Mouse (Mus musculus) adrenal gland, adult 8-10 months (tissue): ENCODE results near the gene Foxi3. TPM values are rescaled to one million over a fixed set of nuclear protein-coding genes. Genes with fewer than 3 reads are reported as not detected.

Experiments
- DNase-seq: peaks from one replicate; pipeline ENCODE4 v3.0.0; 2022
- total RNA-seq, 4 experiments: library from RNA; stranded (reverse); gene quantifications; 2 replicates each; pipeline ENCODE4 v1.2.4; 2022

Foxi3 gene
- total RNA-seq = not detected

DNA sequence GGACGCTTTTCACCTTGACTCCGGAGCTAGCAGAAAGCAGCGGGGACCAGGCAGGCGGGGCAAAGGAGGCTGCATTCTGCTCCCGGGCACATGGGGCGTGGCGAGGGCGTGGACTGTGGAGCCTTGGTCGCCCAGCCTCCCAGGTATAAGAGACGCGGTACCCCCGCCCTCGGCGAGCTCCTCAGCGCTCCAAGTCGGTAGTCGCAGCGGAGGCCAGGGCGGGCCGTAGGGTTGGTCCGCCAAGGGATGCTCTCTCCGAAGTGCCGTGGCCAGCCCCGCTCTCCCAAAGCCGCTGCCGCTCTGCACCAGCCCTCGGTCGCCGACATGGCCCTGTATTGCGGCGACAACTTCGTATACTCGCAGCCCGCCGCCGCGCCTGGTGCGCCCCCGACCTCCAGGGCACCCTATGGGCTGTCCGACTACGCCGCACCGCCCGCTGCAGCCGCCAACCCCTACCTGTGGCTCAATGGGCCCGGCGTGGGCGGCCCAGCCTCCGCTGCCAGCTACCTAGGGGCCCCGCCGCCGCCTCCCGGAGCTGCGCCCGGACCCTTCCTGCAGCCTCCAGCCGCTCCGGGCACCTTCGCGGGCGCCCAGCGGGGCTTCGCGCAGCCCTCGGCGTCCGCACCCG is at the start of gene Foxi3:
Gene Foxi3, plus strand, starts transcription at position 247 of the 628 bp plus-strand sequence.
- no peak for DNase-seq

DNA sequence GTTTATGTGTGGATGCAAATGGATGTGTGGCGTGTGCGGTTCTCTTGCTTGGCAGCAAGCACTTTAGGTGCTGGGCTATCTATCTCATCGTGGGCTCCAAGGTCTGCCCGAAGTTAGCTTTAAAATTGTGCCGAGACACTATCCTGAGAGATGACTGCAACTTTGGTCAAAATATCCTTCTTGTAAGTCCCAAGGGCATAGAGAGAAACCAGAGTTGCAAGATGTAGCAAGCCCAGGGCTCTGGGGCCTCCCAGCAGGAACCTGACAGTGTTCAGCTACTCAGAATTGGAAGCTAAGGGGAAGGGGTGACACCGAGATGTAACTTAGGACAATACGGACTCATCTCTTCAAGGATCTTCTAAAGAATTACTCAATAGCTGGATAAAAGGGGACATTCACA is 46.8 kb upstream of the Foxi3 start:
- no peak for DNase-seq

DNA sequence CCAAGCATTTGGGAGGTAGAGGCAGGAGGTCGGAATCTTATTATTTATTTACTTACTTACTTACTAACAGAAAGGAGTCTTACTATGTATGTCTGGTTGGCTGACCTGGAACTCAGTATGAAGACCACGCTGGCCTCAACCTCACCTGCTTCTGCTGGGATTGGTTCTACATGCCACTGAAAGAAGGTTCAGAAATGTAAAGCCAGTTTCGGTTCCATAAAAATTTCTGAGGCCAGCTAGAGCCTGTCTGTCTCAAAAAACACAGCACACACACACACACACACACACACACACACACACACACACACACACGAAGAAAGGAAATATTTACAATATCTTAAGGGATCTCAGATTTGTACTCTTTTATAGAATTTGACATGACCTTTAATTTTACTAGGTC is 46.0 kb upstream of the Foxi3 start:
- DNase-seq = no peak

DNA sequence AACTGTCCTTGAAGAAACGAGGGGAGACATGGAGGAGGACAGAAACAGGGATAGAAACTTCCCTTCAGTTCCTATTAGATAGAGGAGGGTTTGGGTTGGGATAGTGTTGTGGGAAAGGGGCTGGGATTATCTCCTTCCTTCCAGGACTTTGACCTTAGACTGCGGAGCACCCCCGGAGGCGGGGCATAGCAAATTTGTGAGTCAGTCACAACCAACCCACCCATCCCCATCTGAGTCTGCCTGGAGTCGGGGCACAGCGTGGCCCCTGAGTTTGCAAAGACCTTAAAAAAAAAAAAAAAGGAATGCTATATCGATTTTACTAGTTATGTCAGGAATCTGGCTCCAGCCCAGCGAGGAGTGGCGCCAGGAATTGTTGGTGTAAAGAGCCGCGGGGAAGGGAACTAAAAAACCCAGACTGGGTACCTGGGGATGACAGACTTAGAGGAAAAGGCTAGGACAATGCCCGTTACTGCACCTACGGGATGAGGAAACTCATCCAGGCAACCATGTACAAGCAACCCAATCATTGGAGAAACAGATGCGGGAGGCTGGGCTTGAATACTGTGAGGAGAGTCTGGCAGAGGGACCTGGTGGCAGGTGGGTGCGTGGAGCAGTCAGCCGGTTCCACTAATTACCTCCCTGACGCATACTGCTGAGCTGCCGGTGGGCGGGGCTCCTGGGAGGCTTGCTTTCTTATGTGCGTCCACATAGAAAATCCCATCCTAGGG is 44.5 kb upstream of the Foxi3 start:
- DNase-seq = no peak

DNA sequence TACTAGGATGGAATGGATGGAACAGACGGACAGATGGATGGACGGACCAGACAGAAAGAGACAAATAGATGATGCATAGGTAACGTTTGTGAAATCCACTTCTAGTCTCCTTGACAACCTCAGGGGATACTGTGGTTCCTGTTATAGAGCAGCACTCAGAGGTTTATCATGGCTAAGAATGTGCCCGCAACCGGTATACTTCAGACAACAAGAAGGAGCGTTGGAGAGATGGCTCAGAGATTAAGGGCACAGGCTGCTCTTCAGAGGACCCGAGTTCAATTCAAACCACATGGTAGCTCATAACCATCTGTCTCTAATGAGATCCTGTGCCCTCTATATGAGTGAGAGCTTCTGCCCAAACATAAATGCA is 44.0 kb upstream of the Foxi3 start:
- DNase-seq = no peak

DNA sequence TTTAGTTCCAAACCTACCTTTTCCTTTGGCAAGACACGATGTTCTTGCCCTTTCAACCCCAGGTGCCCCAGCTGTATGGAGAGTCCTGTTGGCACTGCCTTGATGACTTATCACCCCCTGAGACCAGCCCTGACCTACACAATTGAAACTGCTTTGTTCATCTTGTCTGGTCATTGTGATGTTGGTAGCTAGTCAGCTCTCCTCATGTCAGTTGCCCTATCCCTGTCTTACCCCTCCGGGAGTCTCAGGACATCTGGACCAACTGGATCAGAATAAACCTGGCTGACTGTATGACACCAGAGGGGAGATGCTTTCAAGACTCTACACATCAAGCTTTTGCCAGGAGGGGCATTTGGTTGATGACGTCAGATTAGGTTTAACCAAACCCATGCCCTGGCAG is 37.5 kb upstream of the Foxi3 start, which contains the start of gene Tex37:
Gene Tex37, minus strand, starts transcription at position 101 of the 400 bp plus-strand sequence.
- DNase-seq = no peak

DNA sequence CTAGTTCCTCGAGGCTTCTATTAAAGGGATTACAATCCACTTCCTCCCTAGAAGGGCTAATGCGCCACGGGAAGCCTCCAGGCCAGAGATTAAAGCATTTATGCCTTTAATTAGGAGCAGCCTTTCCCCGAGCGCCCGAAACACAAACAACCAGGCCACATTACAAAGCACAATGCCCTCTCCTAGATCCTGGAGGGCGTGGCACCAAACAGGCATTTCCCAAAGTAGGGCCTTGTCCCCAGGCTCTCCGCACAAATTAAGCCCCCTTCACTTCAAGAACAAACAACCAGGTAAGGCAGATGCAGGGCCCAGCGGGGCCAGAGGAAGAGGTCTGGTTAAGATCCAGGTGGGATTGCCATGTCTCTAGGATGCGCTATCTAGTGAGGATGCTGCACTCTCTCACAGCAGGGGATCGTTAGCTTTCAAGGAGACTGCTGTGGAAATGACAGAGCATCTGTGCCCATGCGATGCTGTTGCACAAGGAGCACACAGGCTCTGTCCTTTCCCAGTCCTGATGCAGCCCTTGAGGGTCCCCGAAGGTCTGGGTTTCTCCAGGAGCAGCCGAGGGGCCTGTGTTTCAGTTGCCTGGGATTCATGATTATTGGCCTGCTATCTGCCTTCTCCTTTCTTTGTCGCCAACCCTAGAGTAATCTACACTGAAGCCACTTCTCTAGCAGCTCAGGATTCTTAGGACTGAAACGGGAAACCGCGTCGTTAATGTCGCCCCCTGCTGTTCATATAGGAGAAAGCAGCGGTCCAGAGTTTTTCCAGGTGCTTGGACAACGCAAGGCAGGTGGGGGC is 34.9 kb upstream of the Foxi3 start:
- no peak for DNase-seq

DNA sequence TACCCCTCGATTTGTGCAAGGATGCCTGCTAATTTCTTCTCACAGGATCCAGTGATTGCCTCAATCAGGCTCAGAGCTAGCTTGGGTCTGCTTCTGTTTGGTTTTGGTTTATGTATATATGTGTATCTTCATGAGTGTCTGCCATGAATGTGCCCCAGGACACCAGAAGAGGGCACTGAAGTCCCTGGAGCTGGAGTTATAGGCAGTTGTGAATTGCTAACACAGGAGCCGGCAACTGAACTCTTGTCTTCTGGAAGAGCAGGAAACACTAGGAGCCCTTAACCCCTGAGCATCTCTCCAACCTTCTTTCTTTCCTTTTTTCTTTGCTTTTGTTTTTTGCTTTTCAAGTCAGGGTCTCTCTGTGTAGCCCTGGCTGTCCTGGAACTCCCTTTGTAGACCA is 24.5 kb upstream of the Foxi3 start:
- no peak for DNase-seq

DNA sequence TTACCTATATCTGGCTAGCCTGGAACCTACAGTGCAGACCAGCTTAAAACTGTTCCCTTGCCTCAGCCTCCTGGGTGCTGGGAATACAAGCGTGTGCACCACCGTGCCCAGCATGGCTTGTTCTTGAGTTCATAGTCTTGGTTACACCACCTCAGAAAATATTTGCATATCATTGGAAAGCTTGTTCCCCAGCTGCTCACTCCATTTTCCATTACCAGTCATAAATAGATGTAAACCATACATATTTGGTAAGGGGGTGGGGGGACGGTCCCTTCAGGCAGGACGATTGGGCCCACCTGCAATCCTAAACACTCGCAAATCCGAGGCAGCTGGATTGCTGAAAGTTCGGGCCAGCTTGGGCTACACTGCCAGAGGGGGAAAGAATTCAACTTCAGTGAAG is 3.1 kb upstream of the Foxi3 start:
- DNase-seq = no peak

DNA sequence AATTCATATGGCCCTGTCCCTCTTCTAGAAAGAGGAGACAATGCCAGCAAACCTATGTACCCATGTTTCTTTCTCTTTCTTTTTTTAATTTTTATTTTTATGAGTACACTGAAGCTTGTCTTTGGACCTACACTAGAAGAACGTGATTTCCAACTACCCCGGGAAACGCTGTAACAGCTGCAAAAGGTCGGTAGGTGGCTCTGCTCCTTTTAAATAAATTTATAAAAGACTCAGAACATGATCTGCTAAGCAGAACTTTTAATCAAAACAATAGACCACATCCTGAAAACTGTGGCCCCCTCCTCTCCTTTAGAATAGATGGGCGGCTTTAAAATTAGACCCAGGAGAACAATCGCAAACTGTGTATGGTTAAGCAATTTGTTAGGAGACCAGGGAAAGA is 2.3 kb upstream of the Foxi3 start:
- no peak for DNase-seq

DNA sequence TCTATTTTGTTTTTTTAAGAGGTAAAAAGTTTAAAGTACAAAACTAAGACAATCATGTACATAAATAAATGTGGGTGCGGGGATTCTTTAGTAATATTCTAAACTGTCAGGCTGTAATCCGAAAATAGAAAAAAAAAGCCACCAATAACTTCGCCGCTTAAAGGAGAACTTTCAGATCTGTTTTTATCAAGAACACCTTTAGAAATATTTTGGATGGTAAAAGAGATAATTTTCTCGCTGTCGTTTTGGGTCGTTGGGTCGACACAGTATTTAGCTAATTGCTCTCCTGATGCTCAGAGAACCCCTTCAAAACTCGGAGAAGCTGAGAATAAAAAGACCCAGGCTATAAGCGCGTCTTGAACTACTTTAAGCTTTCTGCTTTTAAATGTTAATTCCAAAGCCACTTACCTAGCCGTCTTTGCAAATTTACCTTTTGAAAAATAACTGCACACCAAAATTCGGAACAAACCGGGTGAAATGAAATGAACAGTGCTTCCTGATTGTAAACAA is 985 bp upstream of the Foxi3 start:
- DNase-seq = no peak

DNA sequence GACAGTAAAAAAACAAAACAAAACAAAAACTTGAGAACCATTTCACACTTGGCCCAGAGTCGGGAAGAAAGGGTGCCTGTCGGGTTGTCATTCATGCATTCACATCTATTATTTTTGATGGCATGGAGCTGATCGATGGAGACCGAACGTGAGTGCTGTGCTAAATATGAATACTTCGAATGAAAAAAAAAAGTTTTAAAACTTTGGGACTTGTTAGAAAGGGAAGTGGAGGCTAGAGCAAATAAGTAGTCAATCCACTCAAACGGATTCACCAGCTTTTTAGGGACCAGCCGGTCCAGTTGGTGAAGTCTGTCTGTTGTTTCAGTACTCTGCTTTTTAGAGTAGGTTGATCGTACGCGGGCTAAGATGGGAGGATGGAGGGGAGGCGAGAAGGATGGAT is 490 bp upstream of the Foxi3 start:
- no peak for DNase-seq

DNA sequence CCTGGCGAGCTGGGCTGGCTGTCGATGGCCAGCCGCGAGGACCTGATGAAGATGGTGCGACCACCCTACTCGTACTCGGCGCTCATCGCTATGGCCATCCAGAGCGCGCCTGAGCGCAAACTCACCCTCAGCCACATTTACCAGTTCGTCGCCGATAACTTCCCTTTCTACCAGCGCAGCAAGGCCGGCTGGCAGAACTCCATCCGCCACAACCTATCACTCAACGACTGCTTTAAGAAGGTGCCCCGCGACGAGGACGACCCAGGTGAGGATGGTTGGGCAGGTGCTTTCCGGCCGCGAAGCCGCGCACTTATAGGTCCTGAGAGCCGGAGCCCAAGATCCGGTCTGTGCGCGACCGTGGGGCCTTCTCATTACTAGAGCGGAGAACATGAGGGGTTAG is 605 bp downstream of the Foxi3 start:
- no peak for DNase-seq

DNA sequence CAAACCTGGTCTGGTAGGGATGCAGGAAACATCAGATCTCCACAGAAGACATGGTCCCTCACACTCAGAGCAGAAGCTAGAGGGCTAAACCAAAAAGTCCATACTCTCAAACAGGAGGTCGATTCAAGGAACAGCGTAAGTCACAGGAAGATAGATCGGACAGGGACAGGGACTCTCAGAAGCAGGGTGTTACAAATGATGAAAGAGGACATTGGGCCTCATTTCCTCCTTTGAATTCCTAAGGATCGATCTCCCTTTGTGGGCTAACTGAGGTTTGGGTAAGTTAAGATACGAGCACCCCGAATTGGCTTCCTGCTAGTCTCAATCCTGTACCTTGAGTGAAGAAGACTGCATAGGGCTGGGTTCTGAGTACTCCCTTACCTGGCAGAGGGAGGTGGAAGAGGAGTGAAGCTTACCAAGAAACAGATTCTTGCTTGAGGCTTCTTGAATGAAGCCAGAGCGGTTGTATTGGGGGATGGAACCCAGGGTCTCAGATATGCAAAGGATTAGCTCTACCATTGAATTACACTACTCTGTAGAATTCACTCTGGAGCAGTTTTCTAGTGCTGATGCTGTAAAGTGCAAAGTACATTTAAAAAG is 1.1 kb downstream of the Foxi3 start:
- no peak for DNase-seq

DNA sequence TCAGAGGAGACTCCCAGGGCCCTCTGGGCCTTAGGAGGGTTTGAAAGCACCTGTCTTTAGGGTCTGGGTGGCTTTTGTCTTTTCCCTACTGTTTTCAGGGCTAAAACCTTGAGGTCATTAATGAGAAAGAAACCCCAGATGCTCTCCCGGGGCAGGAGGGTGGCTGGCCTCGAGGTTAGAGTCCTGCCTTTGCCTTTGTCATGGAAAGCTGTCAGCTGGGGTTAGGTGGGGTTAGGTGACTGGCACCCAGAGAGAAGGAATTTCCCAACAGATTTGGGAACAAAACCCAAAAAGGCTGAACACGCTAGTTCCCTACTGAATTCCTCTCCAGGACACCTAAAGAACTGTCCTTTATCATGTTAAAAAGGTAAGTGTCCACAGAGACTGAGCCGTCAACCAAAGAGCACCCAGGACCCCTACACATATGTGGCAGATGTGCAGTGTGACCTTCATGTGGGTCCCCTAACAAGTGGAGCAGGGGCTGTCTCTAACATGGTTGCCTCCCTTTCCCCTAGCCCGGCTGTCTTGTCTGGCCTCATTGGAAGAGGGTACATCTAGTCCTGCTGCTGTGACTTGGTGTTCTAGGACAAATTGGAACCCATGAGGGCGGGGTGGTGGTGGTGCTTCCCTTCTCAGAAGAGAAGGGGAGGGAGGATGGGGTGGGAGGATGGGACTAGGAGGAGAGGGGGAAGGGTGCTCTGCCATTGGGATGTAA is 7.9 kb downstream of the Foxi3 start:
- DNase-seq = no peak

DNA sequence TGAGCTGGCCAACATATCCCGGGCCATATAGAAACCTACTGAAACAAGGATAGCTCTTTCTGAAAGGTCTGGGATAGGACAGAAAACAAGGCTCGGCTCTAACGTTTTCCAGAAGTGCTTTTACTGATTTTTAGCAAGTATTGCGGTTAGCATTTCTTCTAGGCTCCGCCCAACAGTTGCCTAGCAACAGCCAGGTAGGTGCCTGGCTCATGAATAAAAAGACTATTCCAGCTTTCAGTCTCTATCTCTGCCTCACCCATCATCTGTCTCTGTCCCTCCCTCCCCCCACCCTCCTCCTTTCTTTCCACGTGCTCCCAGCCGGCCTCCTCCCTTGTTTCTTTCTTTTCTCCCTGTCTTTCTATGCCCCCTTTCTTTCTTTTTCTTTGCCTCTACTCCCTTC is 9.4 kb downstream of the Foxi3 start:
- DNase-seq = no peak

DNA sequence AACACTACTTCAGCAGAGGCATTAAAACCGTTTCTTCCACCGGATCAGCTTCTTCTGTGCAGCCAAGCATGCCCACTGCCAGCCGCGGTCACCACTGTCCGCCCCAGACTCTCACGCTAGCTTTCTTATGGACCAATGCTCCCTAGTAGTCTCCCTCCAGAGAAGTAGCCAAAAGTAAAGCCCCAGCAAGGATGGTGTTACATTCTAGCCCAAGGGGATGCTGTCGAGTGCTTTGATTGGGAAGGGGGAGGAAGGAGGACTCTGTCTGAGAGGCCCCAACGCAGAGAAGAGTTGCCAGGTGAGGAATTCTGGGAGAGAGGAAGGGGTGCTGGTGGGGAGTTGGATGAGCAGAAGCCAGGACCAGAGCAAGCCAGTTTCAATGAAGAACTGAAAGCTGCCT is 11.1 kb downstream of the Foxi3 start:
- DNase-seq = no peak

DNA sequence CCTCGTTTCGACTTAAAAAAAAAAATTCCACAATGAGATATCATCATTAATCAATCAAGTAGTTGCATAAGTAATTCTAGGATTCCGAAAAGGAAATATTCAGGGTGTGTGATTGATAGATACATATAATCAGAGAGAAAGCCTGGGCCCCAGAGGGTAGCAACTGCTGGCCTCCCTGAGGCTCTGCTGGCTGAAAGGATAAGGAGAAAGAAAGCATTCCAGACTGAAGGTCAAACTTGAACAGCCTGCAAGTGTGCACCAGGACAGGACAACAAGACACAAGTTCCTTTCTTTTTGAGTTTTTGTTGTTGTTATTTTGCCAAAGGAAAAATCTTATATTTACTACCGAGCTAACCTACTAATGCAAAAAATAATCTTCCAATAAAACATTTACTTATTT is 12.0 kb downstream of the Foxi3 start:
- no peak for DNase-seq

DNA sequence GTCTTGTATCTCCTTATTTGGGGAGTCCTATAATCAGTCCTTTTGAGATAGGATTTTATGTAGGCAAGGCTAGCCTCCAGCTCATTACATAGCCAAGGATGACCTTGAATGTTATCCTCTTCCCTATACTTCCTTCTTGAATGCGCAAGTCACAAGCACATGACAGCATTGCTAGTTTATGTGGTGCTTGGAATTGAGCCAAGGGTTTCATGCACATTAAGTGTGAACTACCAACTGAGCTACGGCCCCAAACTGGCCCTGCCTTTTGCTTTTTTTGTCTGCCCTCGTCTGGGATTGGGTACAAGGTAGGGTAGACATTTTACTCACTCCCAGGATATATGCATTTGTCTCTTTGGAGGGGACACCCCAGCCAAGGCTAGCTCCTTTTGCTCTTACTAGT is 16.7 kb downstream of the Foxi3 start:
- DNase-seq = no peak

DNA sequence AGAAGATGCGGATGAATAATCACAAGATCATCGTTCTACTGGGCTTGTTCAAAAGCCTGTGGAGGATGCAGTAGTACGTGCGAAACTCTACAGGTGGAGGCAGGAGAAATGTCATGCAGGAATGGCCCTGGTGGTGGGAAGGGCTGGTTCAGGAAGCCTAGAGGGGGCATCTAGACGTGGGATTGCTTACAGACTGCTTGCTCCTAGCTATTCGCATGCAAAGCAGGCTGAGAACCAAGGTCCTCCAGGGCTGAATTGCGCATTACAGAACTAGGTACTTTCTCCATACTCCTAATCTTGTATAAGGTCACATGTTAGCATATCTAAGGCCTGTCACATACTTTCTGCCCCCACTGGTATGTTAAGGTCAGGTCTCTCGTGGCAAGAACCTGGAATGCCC is 24.7 kb downstream of the Foxi3 start:
- DNase-seq = no peak

DNA sequence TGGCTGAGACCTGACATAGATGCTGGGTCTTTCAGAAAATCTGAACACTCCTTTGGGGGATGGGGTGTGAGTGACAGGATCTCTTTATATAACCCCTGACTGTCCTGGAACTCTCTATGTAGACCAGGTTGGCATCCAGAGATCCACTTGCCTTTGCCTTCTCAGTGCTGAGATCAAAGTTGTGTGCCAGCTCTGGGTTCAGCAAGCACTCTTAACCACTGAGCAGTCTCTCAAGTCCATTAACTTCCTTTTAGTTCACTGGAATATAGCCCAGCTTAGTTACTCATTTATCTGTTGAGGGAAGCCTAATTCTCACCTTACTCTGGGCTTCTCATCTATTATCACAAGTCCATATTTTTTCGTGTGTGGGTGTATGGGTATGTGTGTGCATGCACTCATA is 26.1 kb downstream of the Foxi3 start:
- DNase-seq = no peak

DNA sequence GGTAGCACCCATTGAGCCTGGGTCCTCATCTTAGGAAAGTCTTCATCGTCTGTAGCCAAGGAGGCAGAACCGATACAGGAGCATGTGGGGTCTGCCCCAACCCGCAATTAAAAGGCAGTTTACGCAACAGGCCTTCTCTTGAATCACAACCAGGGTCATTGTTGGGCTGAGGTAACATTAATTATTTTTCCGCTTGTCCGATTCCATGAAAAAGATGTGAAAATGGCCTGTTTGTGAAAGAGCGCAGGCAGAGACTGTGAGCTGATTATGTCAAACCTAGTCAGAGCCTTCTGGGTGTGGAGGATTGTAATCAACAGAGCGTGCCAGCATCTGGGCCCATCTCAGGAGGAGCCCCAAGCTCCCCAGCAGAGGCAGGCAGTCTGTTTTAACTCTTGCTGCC is 30.4 kb downstream of the Foxi3 start:
- DNase-seq = no peak
